Mouse (Mus musculus) E14TG2a.4 (cell line): Measurements from ENCODE around the gene Shc3.

ENCODE experiments used
- H3K27me3 ChIP-seq: 2 replicates; pipeline ENCODE4 v1.6.1; 2014; ENCODE audit warnings: low read length, control low read depth; ENCODE audit not compliant: insufficient read depth
- H3K36me3 ChIP-seq: 2 replicates; pipeline ENCODE4 v1.6.1; 2014; ENCODE audit warnings: low read length, control low read depth; ENCODE audit not compliant: insufficient read depth
- H3K4me1 ChIP-seq: replicated peaks from 2 replicates; pipeline ENCODE4 v1.6.1; 2014; ENCODE audit warnings: low read depth, low read length, control low read depth
- H3K4me3 ChIP-seq: replicated peaks from 2 replicates; pipeline ENCODE4 v1.5.1; 2014; ENCODE audit warnings: mild to moderate bottlenecking, low read length
- H3K9me3 ChIP-seq: 2 replicates; pipeline ENCODE4 v1.6.1; 2014; ENCODE audit warnings: low read length, control low read depth
- CTCF ChIP-seq: conservative IDR thresholded peaks from 2 replicates; pipeline ENCODE4 v1.5.1; 2014; ENCODE audit warnings: low read length
- NANOG ChIP-seq: IDR thresholded peaks from 2 replicates; pipeline ENCODE4 v1.6.1; 2014; ENCODE audit warnings: borderline replicate concordance, low read length, mixed read lengths
- POU5F1 ChIP-seq: IDR thresholded peaks from 2 replicates; pipeline ENCODE4 v1.6.1; 2014; ENCODE audit warnings: low read length, borderline replicate concordance

Shc3 gene

GRCm38 (mm10) chr13:51609231-51609630 lies 40.0 kb upstream of the Shc3 start:
- Histone ChIP-seq H3K4me1 (peaks cover 50% of the 10 kb centered on the region), H3K27me3 (no peaks in the 10 kb centered on the region), H3K36me3 (no peaks in the 10 kb centered on the region), H3K4me3 (no peak overlapping the region), H3K9me3 (no peaks in the 10 kb centered on the region)
- TF ChIP-seq CTCF = peak; percentile 29
- no peak for TF ChIP-seq NANOG

GRCm38 (mm10) chr13:51603894-51604244 lies 34.6 kb upstream of the Shc3 start:
- no peak overlapping the region; the same call in 1 of the 2 replicates for H3K4me3 ChIP-seq
- peaks cover 41% of the 10 kb centered on the region for H3K4me1 ChIP-seq
- peaks cover 10% of the 10 kb centered on the region; the same call in 1 of the 2 replicates for H3K27me3 ChIP-seq
- no peaks in the 10 kb centered on the region for H3K9me3 ChIP-seq
- no peaks in the 10 kb centered on the region for H3K36me3 ChIP-seq
- no peak for TF ChIP-seq NANOG
- no peak for TF ChIP-seq POU5F1
- no peak for TF ChIP-seq CTCF

- Histone ChIP-seq H3K36me3 (no peaks in the 10 kb centered on the region), H3K27me3 (peaks cover 10% of the 10 kb centered on the region; the same call in 1 of the 2 replicates), H3K4me1 (peaks cover 41% of the 10 kb centered on the region), H3K9me3 (no peaks in the 10 kb centered on the region), H3K4me3 (no peak overlapping the region; the same call in 1 of the 2 replicates)
- TF ChIP-seq POU5F1 (no peak), NANOG (no peak), CTCF (no peak)
Observed at GRCm38 (mm10) chr13:51603221-51603893, 34.1 kb upstream of the Shc3 start.

GRCm38 (mm10) chr13:51602764-51603163 lies 33.5 kb upstream of the Shc3 start:
- TF ChIP-seq POU5F1 (no peak), CTCF (no peak), NANOG (no peak)
- H3K36me3 ChIP-seq = no peaks in the 10 kb centered on the region
- peaks cover 36% of the 10 kb centered on the region for H3K4me1 ChIP-seq
- H3K9me3 ChIP-seq = no peaks in the 10 kb centered on the region
- H3K4me3 ChIP-seq = no peak overlapping the region
- H3K27me3 ChIP-seq = peaks cover 10% of the 10 kb centered on the region; the same call in 1 of the 2 replicates

GRCm38 (mm10) chr13:51600169-51600568 lies 30.9 kb upstream of the Shc3 start:
- peaks cover 9% of the 10 kb centered on the region for H3K9me3 ChIP-seq
- TF ChIP-seq NANOG (no peak), CTCF (no peak)
- H3K27me3 ChIP-seq = peaks cover 10% of the 10 kb centered on the region
- no peaks in the 10 kb centered on the region for H3K36me3 ChIP-seq
- H3K4me1 ChIP-seq = peaks cover 32% of the 10 kb centered on the region
- H3K4me3 ChIP-seq = no peak overlapping the region

- H3K9me3 ChIP-seq = peaks cover 9% of the 10 kb centered on the region
- TF ChIP-seq CTCF (no peak), NANOG (no peak)
- no peaks in the 10 kb centered on the region for H3K36me3 ChIP-seq
- H3K4me3 ChIP-seq = no peak overlapping the region
- H3K27me3 ChIP-seq = peaks cover 10% of the 10 kb centered on the region
- peaks cover 25% of the 10 kb centered on the region for H3K4me1 ChIP-seq
Observed at GRCm38 (mm10) chr13:51598063-51598462, 28.8 kb upstream of the Shc3 start.

GRCm38 (mm10) chr13:51595404-51595803 lies 26.2 kb upstream of the Shc3 start:
- peaks cover 21% of the 10 kb centered on the region for H3K4me1 ChIP-seq
- no peaks in the 10 kb centered on the region for H3K36me3 ChIP-seq
- no peak for TF ChIP-seq POU5F1
- no peak for TF ChIP-seq CTCF
- no peak for TF ChIP-seq NANOG
- H3K9me3 ChIP-seq = peaks cover 9% of the 10 kb centered on the region
- peak overlapping the region; percentile 80 for H3K4me3 ChIP-seq
- peaks cover 5% of the 10 kb centered on the region for H3K27me3 ChIP-seq

GRCm38 (mm10) chr13:51594656-51595311 lies 25.6 kb upstream of the Shc3 start:
- Histone ChIP-seq H3K27me3 (peaks cover 5% of the 10 kb centered on the region), H3K9me3 (peaks cover 9% of the 10 kb centered on the region), H3K4me3 (peak overlapping the region; percentile 80), H3K36me3 (no peaks in the 10 kb centered on the region), H3K4me1 (peaks cover 21% of the 10 kb centered on the region)
- no peak for TF ChIP-seq CTCF
- no peak for TF ChIP-seq NANOG
- no peak for TF ChIP-seq POU5F1

GRCm38 (mm10) chr13:51588005-51588404 lies 18.8 kb upstream of the Shc3 start:
- Histone ChIP-seq H3K9me3 (peaks cover 5% of the 10 kb centered on the region; the same call in 1 of the 2 replicates), H3K4me3 (no peak overlapping the region), H3K36me3 (no peaks in the 10 kb centered on the region), H3K27me3 (0 out of 2 replicates have a peak, but pooled peaks cover 3% of the 10 kb centered on the region), H3K4me1 (0 out of 2 replicates have a peak, but pooled peaks cover 2% of the 10 kb centered on the region)
- TF ChIP-seq POU5F1 (no peak), NANOG (no peak), CTCF (no peak)
